Mouse (Mus musculus) gastrocnemius, postnatal 25 days (tissue): ENCODE measurements at regions not wholly inside any gene's neighbourhood (a gene's known extent, or its start where the extent isn't known, plus 50 kb on each side); places are given as distances from the start of the nearest gene placed in this dataset.

Source experiments
- DNase-seq: peaks from one replicate; pipeline ENCODE4 v3.0.0; 2022

- no peak for DNase-seq
These were observed 224.0 kb upstream of the Pld5 start for GRCm38 (mm10) chr1:176499010-176499650.

GRCm38 (mm10) chr1:176468560-176468959, 193.4 kb upstream of the Pld5 start:
- no peak for DNase-seq

GRCm38 (mm10) chr1:176462125-176462524, 187.0 kb upstream of the Pld5 start:
- no peak for DNase-seq

- DNase-seq: no peak
These were observed 171.6 kb upstream of the Pld5 start for GRCm38 (mm10) chr1:176446735-176447134.

- no peak for DNase-seq
These were observed 168.6 kb upstream of the Pld5 start for GRCm38 (mm10) chr1:176443712-176444111.

- no peak for DNase-seq
These were observed 165.1 kb upstream of the Pld5 start for GRCm38 (mm10) chr1:176440254-176440653.

- DNase-seq: peak; percentile 72
These were observed 152.7 kb upstream of the Pld5 start for GRCm38 (mm10) chr1:176427835-176428234.

- DNase-seq: peak; percentile 73
These were observed 151.9 kb upstream of the Pld5 start for GRCm38 (mm10) chr1:176427046-176427445.

GRCm38 (mm10) chr1:176417251-176417650, 142.1 kb upstream of the Pld5 start:
- DNase-seq: no peak

GRCm38 (mm10) chr1:176404128-176404527, 129.0 kb upstream of the Pld5 start:
- DNase-seq: no peak

GRCm38 (mm10) chr1:176379645-176380044, 104.5 kb upstream of the Pld5 start:
- DNase-seq: no peak

GRCm38 (mm10) chr1:176366900-176367299, 91.8 kb upstream of the Pld5 start:
- no peak for DNase-seq

- no peak for DNase-seq
These were observed 85.8 kb upstream of the Pld5 start for GRCm38 (mm10) chr1:176360957-176361356.

GRCm38 (mm10) chr1:176359992-176360724, 85.0 kb upstream of the Pld5 start:
- DNase-seq: no peak

GRCm38 (mm10) chr1:176355342-176355741, 80.2 kb upstream of the Pld5 start:
- DNase-seq: no peak

GRCm38 (mm10) chr1:176354898-176355297, 79.8 kb upstream of the Pld5 start:
- no peak for DNase-seq

- DNase-seq: no peak
These were observed 77.6 kb upstream of the Pld5 start for GRCm38 (mm10) chr1:176352706-176353105.

GRCm38 (mm10) chr1:176349909-176350495, 74.9 kb upstream of the Pld5 start:
- DNase-seq: no peak

GRCm38 (mm10) chr1:176348129-176348528, 73.0 kb upstream of the Pld5 start:
- DNase-seq: no peak

- no peak for DNase-seq
These were observed 56.2 kb upstream of the Pld5 start for GRCm38 (mm10) chr1:176331344-176331743.
